Mouse (Mus musculus): ENCODE results near the gene Pla2g15. TPM values are rescaled to one million over a fixed set of nuclear protein-coding genes. Genes with fewer than 3 reads are reported as not detected.

The Pla2g15 gene
- polyA plus RNA-seq, 1 experiment, result 18.0 TPM

GRCm38 (mm10) chr8:106127882-106128410, 22.3 kb upstream of the Pla2g15 start:
- H3K36me3 ChIP-seq (ENCODE audit: control insufficient read depth, insufficient read depth, low read length, poor library complexity, severe bottlenecking), result peaks cover 47% of the 10 kb centered on the region

GRCm38 (mm10) chr8:106129232-106129930, 20.8 kb upstream of the Pla2g15 start:
- TF ChIP-seq CTCF (IDR thresholded peaks at IDR 0.05; ENCODE audit: low read depth, low read length) (no peak), POLR2A (IDR thresholded peaks at IDR 0.05; ENCODE audit: insufficient read depth, low read length) (no peak), EP300 (IDR thresholded peaks at IDR 0.05; ENCODE audit: insufficient read depth, low read depth, low read length) (no peak)
- Histone ChIP-seq H3K4me3 (ENCODE audit: low read depth, low read length) (no peak overlapping the region), H3K36me3 (ENCODE audit: control insufficient read depth, insufficient read depth, low read length, poor library complexity, severe bottlenecking) (peaks cover 47% of the 10 kb centered on the region), H3K9me3 (replicated peaks; ENCODE audit: control insufficient read depth, insufficient read depth, low read length, poor library complexity, severe bottlenecking) (no peaks in the 10 kb centered on the region), H3K27ac (ENCODE audit: insufficient read depth, low read length) (no peak overlapping the region), H3K9ac (ENCODE audit: low read depth, poor library complexity, severe bottlenecking) (no peak overlapping the region), H3K27me3 (ENCODE audit: control insufficient read depth, insufficient read depth, low read length, poor library complexity, severe bottlenecking) (no peaks in the 10 kb centered on the region), H3K4me1 (ENCODE audit: control insufficient read depth, insufficient read depth, low read length) (peaks cover 7% of the 10 kb centered on the region)

More at GRCm38 (mm10) chr8:106127882-106128410, 22.3 kb upstream of the Pla2g15 start:
- Histone ChIP-seq H3K27ac (ENCODE audit: insufficient read depth, low read length) (no peak overlapping the region), H3K27me3 (ENCODE audit: control insufficient read depth, insufficient read depth, low read length, poor library complexity, severe bottlenecking) (no peaks in the 10 kb centered on the region), H3K9ac (ENCODE audit: low read depth, poor library complexity, severe bottlenecking) (no peak overlapping the region), H3K4me3 (ENCODE audit: low read depth, low read length) (no peak overlapping the region), H3K9me3 (replicated peaks; ENCODE audit: control insufficient read depth, insufficient read depth, low read length, poor library complexity, severe bottlenecking) (no peaks in the 10 kb centered on the region), H3K4me1 (ENCODE audit: control insufficient read depth, insufficient read depth, low read length) (no peaks in the 10 kb centered on the region)
- no peak for TF ChIP-seq EP300 (IDR thresholded peaks at IDR 0.05; ENCODE audit: insufficient read depth, low read depth, low read length)
- no peak for TF ChIP-seq CTCF (IDR thresholded peaks at IDR 0.05; ENCODE audit: low read depth, low read length)
- TF ChIP-seq POLR2A (IDR thresholded peaks at IDR 0.05; ENCODE audit: insufficient read depth, low read length), result no peak

GRCm38 (mm10) chr8:106129997-106130396, 20.2 kb upstream of the Pla2g15 start:
- Histone ChIP-seq H3K27me3 (ENCODE audit: control insufficient read depth, insufficient read depth, low read length, poor library complexity, severe bottlenecking) (no peaks in the 10 kb centered on the region), H3K36me3 (ENCODE audit: control insufficient read depth, insufficient read depth, low read length, poor library complexity, severe bottlenecking) (peaks cover 44% of the 10 kb centered on the region)
- TF ChIP-seq POLR2A (IDR thresholded peaks at IDR 0.05; ENCODE audit: insufficient read depth, low read length), result no peak
- no peak for TF ChIP-seq CTCF (IDR thresholded peaks at IDR 0.05; ENCODE audit: low read depth, low read length)
- no peak for TF ChIP-seq EP300 (IDR thresholded peaks at IDR 0.05; ENCODE audit: insufficient read depth, low read depth, low read length)

GRCm38 (mm10) chr8:106130505-106130904, 19.7 kb upstream of the Pla2g15 start:
- TF ChIP-seq CTCF (IDR thresholded peaks at IDR 0.05; ENCODE audit: low read depth, low read length), result no peak
- no peak for TF ChIP-seq POLR2A (IDR thresholded peaks at IDR 0.05; ENCODE audit: insufficient read depth, low read length)
- no peak for TF ChIP-seq EP300 (IDR thresholded peaks at IDR 0.05; ENCODE audit: insufficient read depth, low read depth, low read length)
- Histone ChIP-seq H3K36me3 (ENCODE audit: control insufficient read depth, insufficient read depth, low read length, poor library complexity, severe bottlenecking) (peaks cover 44% of the 10 kb centered on the region), H3K27me3 (ENCODE audit: control insufficient read depth, insufficient read depth, low read length, poor library complexity, severe bottlenecking) (no peaks in the 10 kb centered on the region), H3K4me1 (ENCODE audit: control insufficient read depth, insufficient read depth, low read length) (peaks cover 7% of the 10 kb centered on the region), H3K27ac (ENCODE audit: insufficient read depth, low read length) (no peak overlapping the region), H3K9me3 (replicated peaks; ENCODE audit: control insufficient read depth, insufficient read depth, low read length, poor library complexity, severe bottlenecking) (no peaks in the 10 kb centered on the region), H3K9ac (ENCODE audit: low read depth, poor library complexity, severe bottlenecking) (no peak overlapping the region), H3K4me3 (ENCODE audit: low read depth, low read length) (no peak overlapping the region)

More at GRCm38 (mm10) chr8:106129997-106130396, 20.2 kb upstream of the Pla2g15 start:
- H3K4me1 ChIP-seq (ENCODE audit: control insufficient read depth, insufficient read depth, low read length), result peaks cover 7% of the 10 kb centered on the region
- H3K9ac ChIP-seq (ENCODE audit: low read depth, poor library complexity, severe bottlenecking), result no peak overlapping the region
- no peaks in the 10 kb centered on the region for H3K9me3 ChIP-seq (replicated peaks; ENCODE audit: control insufficient read depth, insufficient read depth, low read length, poor library complexity, severe bottlenecking)
- H3K27ac ChIP-seq (ENCODE audit: insufficient read depth, low read length), result no peak overlapping the region
- no peak overlapping the region for H3K4me3 ChIP-seq (ENCODE audit: low read depth, low read length)

GRCm38 (mm10) chr8:106131021-106131420, 19.2 kb upstream of the Pla2g15 start:
- H3K27ac ChIP-seq (ENCODE audit: insufficient read depth, low read length), result no peak overlapping the region
- H3K4me3 ChIP-seq (ENCODE audit: low read depth, low read length), result no peak overlapping the region
- no peak overlapping the region for H3K9ac ChIP-seq (ENCODE audit: low read depth, poor library complexity, severe bottlenecking)
- H3K9me3 ChIP-seq (replicated peaks; ENCODE audit: control insufficient read depth, insufficient read depth, low read length, poor library complexity, severe bottlenecking), result no peaks in the 10 kb centered on the region
- H3K36me3 ChIP-seq (ENCODE audit: control insufficient read depth, insufficient read depth, low read length, poor library complexity, severe bottlenecking), result peaks cover 44% of the 10 kb centered on the region
- H3K4me1 ChIP-seq (ENCODE audit: control insufficient read depth, insufficient read depth, low read length), result peaks cover 7% of the 10 kb centered on the region
- peaks cover 1% of the 10 kb centered on the region; the same call in 1 of the 2 replicates for H3K27me3 ChIP-seq (ENCODE audit: control insufficient read depth, insufficient read depth, low read length, poor library complexity, severe bottlenecking)
- TF ChIP-seq CTCF (IDR thresholded peaks at IDR 0.05; ENCODE audit: low read depth, low read length) (no peak), POLR2A (IDR thresholded peaks at IDR 0.05; ENCODE audit: insufficient read depth, low read length) (no peak), EP300 (IDR thresholded peaks at IDR 0.05; ENCODE audit: insufficient read depth, low read depth, low read length) (no peak)
